Mouse (Mus musculus) small intestine, adult 2 months (tissue): ENCODE data around the gene Rpusd3.

Experiments
- CTCF ChIP-seq: fragments of 200-500 bp; IDR thresholded peaks from 2 replicates; pipeline ENCODE4 v1.5.1; 2012; ENCODE audit warnings: low read depth, mild to moderate bottlenecking, control low read depth, inconsistent platforms, low read length, moderate library complexity, mixed read lengths; ENCODE audit not compliant: insufficient replicate concordance, insufficient read length; ENCODE audit errors: extremely low read depth
- POLR2A ChIP-seq: fragments of 200-500 bp; IDR thresholded peaks from 2 replicates; pipeline ENCODE4 v1.6.1; 2012; ENCODE audit warnings: low read depth, mild to moderate bottlenecking, control low read depth, inconsistent platforms, low read length, moderate library complexity

GRCm38 (mm10) chr6:113384351-113384927 lies 34.7 kb downstream of the Rpusd3 start:
- TF ChIP-seq POLR2A (no peak), CTCF (no peak)
